ENCODE assay signal across 9 mouse cellular contexts in the genomic region with DNA sequence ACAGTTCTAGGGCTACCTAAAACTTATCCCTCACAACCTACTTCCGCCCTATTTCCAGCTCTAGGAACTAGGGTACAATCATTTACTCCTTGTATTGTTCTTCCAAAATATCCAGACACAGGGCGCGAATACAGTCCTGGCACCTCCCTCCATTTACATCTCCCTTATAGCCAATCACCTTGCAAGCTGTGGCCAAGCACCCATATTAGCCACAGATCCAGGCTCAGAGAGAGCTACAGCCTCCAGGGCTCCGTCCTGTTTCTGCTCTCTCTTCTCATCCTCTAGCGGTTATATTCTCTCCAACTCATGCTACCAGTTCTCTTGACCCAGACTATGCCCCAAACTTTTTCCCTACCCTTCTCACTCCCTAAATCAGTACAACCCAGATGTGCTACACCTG.
DNase-seq lines count a peak whose midpoint lies in the region; ATAC-seq and TF ChIP-seq lines count a peak whose summit lies in the region.
"Had no signal": no experiment of that assay in that cellular context is flagged by ENCODE, and none has a peak within 500 bp of the region (broad histone marks: within the 10 kb centered on the region; RNA-seq: fewer than 3 reads in every experiment).

No protein-coding gene starts in this region.

- ATAC-seq in hindbrain, embryonic 11.5 days (ENCODE audit: low FRiP score): peak; percentile 15; the same call in 1 of the 2 replicates
- no peak for ATAC-seq in megakaryocyte progenitor cell, adult 5-6 weeks (replicated peaks; ENCODE audit: poor library complexity)

- H3K9me3 ChIP-seq in E14TG2a.4 (ENCODE audit: low read length): no peaks in the 10 kb centered on the region
- H3K9me3 ChIP-seq in ES-Bruce4 (replicated peaks; ENCODE audit: control insufficient read depth, insufficient read depth, low read length, poor library complexity, severe bottlenecking): no peaks in the 10 kb centered on the region
- H3K9me3 ChIP-seq in hindbrain, embryonic 11.5 days (ENCODE audit: control insufficient read depth, low read length): no peaks in the 10 kb centered on the region

- DNase-seq in hindbrain, embryonic 11.5 days (ENCODE audit: low spot score): peak; percentile 4
- DNase-seq in lung, postnatal 36 days: peak; percentile 4
- DNase-seq in gastrocnemius, postnatal 14 days: no peak
- DNase-seq in right cerebral cortex, postnatal 10 days (ENCODE audit: low spot score in 2 of 2): no peak
- DNase-seq: embryo, embryonic 11 days; kidney, adult 8-10 months had no signal

- H3K27me3 ChIP-seq in E14TG2a.4 (ENCODE audit: insufficient read depth, low read length) (peaks cover 22% of the 10 kb centered on the region), ES-Bruce4 (ENCODE audit: control insufficient read depth, insufficient read depth, low read length, poor library complexity, severe bottlenecking) (no peaks in the 10 kb centered on the region)
- no peaks in the 10 kb centered on the region for H3K27me3 ChIP-seq in hindbrain, embryonic 11.5 days (ENCODE audit: control insufficient read depth, insufficient read depth, low read length)

- no peak for TF ChIP-seq POLR2A in ES-Bruce4 (IDR thresholded peaks at IDR 0.05; ENCODE audit: insufficient read depth, low read length)

- H3K27ac ChIP-seq in ES-Bruce4 (ENCODE audit: insufficient read depth, low read length): no peak overlapping the region
- no peak overlapping the region for H3K27ac ChIP-seq in hindbrain, embryonic 11.5 days (ENCODE audit: low read depth, low read length)

- TF ChIP-seq CTCF in E14TG2a.4 (conservative IDR thresholded peaks at IDR 0.05; ENCODE audit: low read length): no peak
- no peak for TF ChIP-seq CTCF in ES-Bruce4 (IDR thresholded peaks at IDR 0.05; ENCODE audit: low read depth, low read length)

- TF ChIP-seq EP300 in ES-Bruce4 (IDR thresholded peaks at IDR 0.05; ENCODE audit: insufficient read depth, low read depth, low read length): no peak

- intact Hi-C loops in gastrocnemius, postnatal 14 days (cut with DNase I; ENCODE audit: low total_unique reads): no loop called here

- H3K4me3 ChIP-seq in E14TG2a.4 (replicated peaks; ENCODE audit: low read length) (peak overlapping the region; percentile 87), ES-Bruce4 (ENCODE audit: low read depth, low read length) (peak overlapping the region; percentile 67; the same call in 1 of the 2 replicates)
- H3K4me3 ChIP-seq in hindbrain, embryonic 11.5 days (ENCODE audit: low read depth, low read length): peak overlapping the region; percentile 38

- H3K36me3 ChIP-seq in E14TG2a.4 (ENCODE audit: insufficient read depth, low read length) (no peaks in the 10 kb centered on the region), ES-Bruce4 (ENCODE audit: control insufficient read depth, insufficient read depth, low read length, poor library complexity, severe bottlenecking) (no peaks in the 10 kb centered on the region)
- H3K36me3 ChIP-seq in hindbrain, embryonic 11.5 days (ENCODE audit: control insufficient read depth, insufficient read depth, low read length): no peaks in the 10 kb centered on the region

- no peak overlapping the region for H3K9ac ChIP-seq in ES-Bruce4 (ENCODE audit: low read depth, poor library complexity, severe bottlenecking)
- H3K9ac ChIP-seq in hindbrain, embryonic 11.5 days (ENCODE audit: low read depth, low read length): no peak overlapping the region

- peak overlapping the region; percentile 69 for H3K4me2 ChIP-seq in hindbrain, embryonic 11.5 days (replicated peaks; ENCODE audit: low read depth, low read length)

- WGBS in hindbrain, embryonic 11.5 days: 38% methylated on average over 5 of the region's 5 CpGs

- peaks cover 11% of the 10 kb centered on the region for H3K4me1 ChIP-seq in E14TG2a.4 (replicated peaks; ENCODE audit: low read depth, low read length)
- H3K4me1 ChIP-seq in ES-Bruce4 (ENCODE audit: control insufficient read depth, insufficient read depth, low read length): no peaks in the 10 kb centered on the region
- H3K4me1 ChIP-seq in hindbrain, embryonic 11.5 days (replicated peaks; ENCODE audit: control insufficient read depth, insufficient read depth, low read length): no peaks in the 10 kb centered on the region

Comparison
In these comparisons a context has a peak if more than half of its experiments do, and no peak if none do; other contexts are left out.
1. DNase-seq: peak in hindbrain, embryonic 11.5 days (single experiment) and lung, postnatal 36 days (single experiment); none in gastrocnemius, postnatal 14 days (single experiment) and right cerebral cortex, postnatal 10 days (0 of 2).
2. Peak in every context shown above with its lines, with median percentiles within 50 percentile points of each other: H3K4me3 ChIP-seq.